Mouse (Mus musculus): ENCODE data around the gene Gatad2a. TPM values are rescaled to one million over a fixed set of nuclear protein-coding genes. Genes with fewer than 3 reads are reported as not detected.

Gene Gatad2a
- polyA plus RNA-seq (2014; fragmentation: Nextera tagmentation; extraction: Ambion mirVana): 81.7 and 88.6 TPM in 2 replicates

DNA sequence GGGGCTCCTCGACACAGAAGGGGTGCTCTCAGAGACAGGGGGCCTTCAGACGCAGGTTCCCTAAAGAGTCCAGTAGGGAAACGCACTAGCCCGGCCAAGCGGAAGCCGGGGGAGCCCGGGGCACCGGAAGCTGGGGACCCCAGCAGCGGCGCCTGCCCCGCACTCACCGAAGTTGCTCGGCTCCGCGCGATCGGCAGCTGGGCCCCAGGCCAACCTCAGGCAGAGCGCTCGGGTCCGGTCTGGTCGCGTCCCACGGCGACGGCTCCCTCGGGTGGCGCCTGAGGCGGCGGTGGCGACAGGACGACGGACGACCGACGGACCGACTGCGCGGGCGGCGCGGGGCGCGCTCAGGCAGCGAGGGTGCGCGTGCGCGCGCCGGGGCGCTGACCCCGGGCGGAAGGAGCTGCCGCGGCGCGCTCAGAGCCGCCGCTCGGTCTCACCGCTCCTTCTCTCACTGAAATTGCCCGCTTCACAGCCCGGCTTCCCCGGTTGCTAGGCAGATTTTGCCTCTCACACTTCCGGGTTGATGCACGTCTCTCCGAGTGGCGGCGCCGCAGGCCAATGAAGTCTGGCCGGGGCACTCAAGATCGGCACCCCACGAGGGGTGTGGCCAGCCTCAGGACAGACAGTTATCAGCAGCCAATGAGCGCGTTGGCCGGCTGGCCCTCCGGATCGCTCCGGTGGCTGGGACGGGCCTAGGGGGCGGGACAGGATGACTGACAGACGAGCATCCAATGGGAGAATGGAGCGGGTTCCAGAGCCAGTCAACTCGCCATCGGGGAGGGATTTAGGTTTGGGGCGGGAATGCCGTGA lies at the start of gene Gatad2a:
TSS of gene Gatad2a (minus strand) at position 609 of the 813 bp plus-strand sequence.
- H3K27me3 ChIP-seq (ENCODE audit: control insufficient read depth, insufficient read depth, low read length): no peaks in the 10 kb centered on the region
- no peaks in the 10 kb centered on the region for H3K36me3 ChIP-seq (ENCODE audit: control insufficient read depth, insufficient read depth, low read length)
- H3K4me3 ChIP-seq (ENCODE audit: low read depth, low read length): peak within 1 kb of the TSS; percentile 89
- H3K9me3 ChIP-seq (ENCODE audit: control insufficient read depth, low read length): no peaks in the 10 kb centered on the region
- ATAC-seq (replicated peaks; ENCODE audit: low FRiP score): peak; percentile 100
- peak; percentile 100 for DNase-seq (ENCODE audit: low spot score)
- peak within 1 kb of the TSS; percentile 89 for H3K27ac ChIP-seq (ENCODE audit: low read depth, low read length)
- peak within 1 kb of the TSS; percentile 78 for H3K9ac ChIP-seq (ENCODE audit: low read length)
- H3K4me2 ChIP-seq (ENCODE audit: low read depth, low read length, severe bottlenecking): peak within 1 kb of the TSS; percentile 85
- under 1% methylated on average over 83 of the region's 87 CpGs for WGBS
- H3K4me1 ChIP-seq (replicated peaks; ENCODE audit: control insufficient read depth, insufficient read depth, low read length): peaks cover 4% of the 10 kb centered on the region; the same call in 1 of the 2 replicates

GRCm38 (mm10) chr8:70043996-70044395 lies 47.8 kb upstream of the Gatad2a start:
- no peaks in the 10 kb centered on the region for H3K27me3 ChIP-seq (ENCODE audit: control insufficient read depth, insufficient read depth, low read length)
- no peaks in the 10 kb centered on the region for H3K36me3 ChIP-seq (ENCODE audit: control insufficient read depth, insufficient read depth, low read length)
- H3K9me3 ChIP-seq (ENCODE audit: control insufficient read depth, low read length): no peaks in the 10 kb centered on the region
- no peak overlapping the region; the same call in 1 of the 2 replicates for H3K4me2 ChIP-seq (ENCODE audit: low read depth, low read length, severe bottlenecking)
- no peak for ATAC-seq (replicated peaks; ENCODE audit: low FRiP score)
- no peak overlapping the region for H3K4me3 ChIP-seq (ENCODE audit: low read depth, low read length)
- WGBS: 88% methylated on average over 5 of the region's 5 CpGs
- no peak for DNase-seq (ENCODE audit: low spot score)
- no peak overlapping the region for H3K9ac ChIP-seq (ENCODE audit: low read length)
- H3K4me1 ChIP-seq (replicated peaks; ENCODE audit: control insufficient read depth, insufficient read depth, low read length): peaks cover 8% of the 10 kb centered on the region; the same call in 1 of the 2 replicates
- H3K27ac ChIP-seq (ENCODE audit: low read depth, low read length): no peak overlapping the region

GRCm38 (mm10) chr8:70042583-70043455 lies 46.6 kb upstream of the Gatad2a start, which contains the start of the genes Mau2 and Sugp1:
Gene Mau2, minus strand, starts transcription at chr8:70042734.
Gene Sugp1, plus strand, starts transcription at chr8:70042813.
- peak; percentile 97 for DNase-seq (ENCODE audit: low spot score)
- H3K27me3 ChIP-seq (ENCODE audit: control insufficient read depth, insufficient read depth, low read length): no peaks in the 10 kb centered on the region
- peak; percentile 96 for ATAC-seq (replicated peaks; ENCODE audit: low FRiP score)
- H3K9me3 ChIP-seq (ENCODE audit: control insufficient read depth, low read length): no peaks in the 10 kb centered on the region
- under 1% methylated on average over 65 of the region's 65 CpGs for WGBS
- H3K4me2 ChIP-seq (ENCODE audit: low read depth, low read length, severe bottlenecking): peak within 1 kb of the TSS; percentile 91
- H3K27ac ChIP-seq (ENCODE audit: low read depth, low read length): no peak within 1 kb of the TSS
- H3K36me3 ChIP-seq (ENCODE audit: control insufficient read depth, insufficient read depth, low read length): no peaks in the 10 kb centered on the region
- H3K4me1 ChIP-seq (replicated peaks; ENCODE audit: control insufficient read depth, insufficient read depth, low read length): peaks cover 8% of the 10 kb centered on the region; the same call in 1 of the 2 replicates
- H3K4me3 ChIP-seq (ENCODE audit: low read depth, low read length): peak within 1 kb of the TSS; percentile 95
- H3K9ac ChIP-seq (ENCODE audit: low read length): peak within 1 kb of the TSS; percentile 80

DNA sequence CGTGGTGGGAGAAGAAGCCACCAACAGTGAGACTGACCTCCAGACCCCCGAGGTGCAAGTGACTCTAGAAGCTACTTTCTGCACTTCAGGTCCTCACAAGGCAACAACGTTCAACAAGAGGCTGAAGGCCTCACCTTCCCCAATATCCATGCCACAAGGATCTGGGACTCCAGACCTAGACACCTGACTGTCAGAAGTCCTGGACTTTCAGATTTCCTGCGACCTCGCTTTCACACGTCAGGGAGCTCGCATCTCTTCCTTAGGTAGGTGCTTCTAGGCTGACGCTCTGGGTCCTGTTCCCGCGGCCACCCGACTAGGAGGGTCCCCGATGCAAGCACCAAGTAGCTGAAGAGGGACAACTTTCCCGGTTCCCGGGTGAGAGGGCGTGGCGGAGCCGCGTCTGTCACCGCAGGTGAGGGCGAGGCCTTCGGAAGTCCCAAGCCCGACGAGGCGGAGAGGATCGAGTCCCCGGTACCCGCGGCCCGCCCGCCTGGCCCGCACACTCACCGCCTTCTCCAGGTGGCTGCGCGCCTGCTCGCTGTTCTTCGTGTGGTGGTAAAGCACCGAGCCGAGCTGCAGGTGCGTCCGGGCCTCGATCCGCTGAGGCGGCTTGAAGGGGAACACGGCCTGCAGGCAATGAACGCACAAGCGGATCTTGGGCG lies 45.8 kb upstream of the Gatad2a start:
- peak overlapping the region; percentile 95 for H3K4me3 ChIP-seq (ENCODE audit: low read depth, low read length)
- DNase-seq (ENCODE audit: low spot score) (no peak), ATAC-seq (replicated peaks; ENCODE audit: low FRiP score) (peak; percentile 27)
- no peaks in the 10 kb centered on the region for H3K36me3 ChIP-seq (ENCODE audit: control insufficient read depth, insufficient read depth, low read length)
- no peaks in the 10 kb centered on the region for H3K9me3 ChIP-seq (ENCODE audit: control insufficient read depth, low read length)
- WGBS: 2% methylated on average over 47 of the region's 47 CpGs
- H3K9ac ChIP-seq (ENCODE audit: low read length): peak overlapping the region; percentile 80
- peak overlapping the region; percentile 91 for H3K4me2 ChIP-seq (ENCODE audit: low read depth, low read length, severe bottlenecking)
- no peak overlapping the region for H3K27ac ChIP-seq (ENCODE audit: low read depth, low read length)
- peaks cover 8% of the 10 kb centered on the region; the same call in 1 of the 2 replicates for H3K4me1 ChIP-seq (replicated peaks; ENCODE audit: control insufficient read depth, insufficient read depth, low read length)
- no peaks in the 10 kb centered on the region for H3K27me3 ChIP-seq (ENCODE audit: control insufficient read depth, insufficient read depth, low read length)

- Histone ChIP-seq H3K27me3 (ENCODE audit: control insufficient read depth, insufficient read depth, low read length) (no peaks in the 10 kb centered on the region), H3K9me3 (ENCODE audit: control insufficient read depth, low read length) (no peaks in the 10 kb centered on the region), H3K4me2 (ENCODE audit: low read depth, low read length, severe bottlenecking) (no peak overlapping the region), H3K9ac (ENCODE audit: low read length) (no peak overlapping the region), H3K36me3 (ENCODE audit: control insufficient read depth, insufficient read depth, low read length) (no peaks in the 10 kb centered on the region), H3K4me1 (replicated peaks; ENCODE audit: control insufficient read depth, insufficient read depth, low read length) (peaks cover 8% of the 10 kb centered on the region; the same call in 1 of the 2 replicates), H3K27ac (ENCODE audit: low read depth, low read length) (no peak overlapping the region), H3K4me3 (ENCODE audit: low read depth, low read length) (no peak overlapping the region)
- 87% methylated on average over 1 of the region's 1 CpGs for WGBS
- ATAC-seq (replicated peaks; ENCODE audit: low FRiP score) (no peak), DNase-seq (ENCODE audit: low spot score) (no peak)
These were observed 41.8 kb upstream of the Gatad2a start for GRCm38 (mm10) chr8:70037994-70038393.

GRCm38 (mm10) chr8:70030255-70030654 lies 34.1 kb upstream of the Gatad2a start:
- WGBS: 92% methylated on average over 1 of the region's 1 CpGs

DNA sequence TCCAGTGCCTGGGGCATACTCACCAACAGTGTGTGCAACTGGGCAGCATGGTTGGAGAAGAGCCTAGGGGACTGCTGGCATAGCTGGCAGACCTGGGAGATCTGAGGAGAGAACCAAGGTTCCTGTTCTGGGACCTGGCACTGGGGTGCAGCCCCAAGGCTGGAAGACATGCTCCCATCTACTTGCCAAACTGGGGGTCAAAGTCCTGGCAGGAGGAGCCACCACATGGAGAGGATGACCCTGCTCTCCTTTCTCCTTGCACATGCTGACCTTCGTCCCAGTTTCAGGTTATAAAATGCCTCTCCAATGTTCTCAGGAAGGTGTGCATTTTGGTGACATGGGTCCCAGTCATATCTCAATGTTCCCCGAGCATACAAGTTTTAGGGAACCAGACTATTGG lies 30.0 kb upstream of the Gatad2a start:
- Histone ChIP-seq H3K36me3 (ENCODE audit: control insufficient read depth, insufficient read depth, low read length) (peaks cover 29% of the 10 kb centered on the region), H3K4me2 (ENCODE audit: low read depth, low read length, severe bottlenecking) (no peak overlapping the region), H3K27me3 (ENCODE audit: control insufficient read depth, insufficient read depth, low read length) (no peaks in the 10 kb centered on the region), H3K4me3 (ENCODE audit: low read depth, low read length) (no peak overlapping the region), H3K4me1 (replicated peaks; ENCODE audit: control insufficient read depth, insufficient read depth, low read length) (no peaks in the 10 kb centered on the region), H3K9ac (ENCODE audit: low read length) (no peak overlapping the region), H3K9me3 (ENCODE audit: control insufficient read depth, low read length) (no peaks in the 10 kb centered on the region), H3K27ac (ENCODE audit: low read depth, low read length) (no peak overlapping the region)
- DNase-seq (ENCODE audit: low spot score): no peak
- WGBS: 95% methylated on average over 2 of the region's 2 CpGs
- ATAC-seq (replicated peaks; ENCODE audit: low FRiP score): no peak

More at GRCm38 (mm10) chr8:70030255-70030654, 34.1 kb upstream of the Gatad2a start:
- H3K9me3 ChIP-seq (ENCODE audit: control insufficient read depth, low read length): no peaks in the 10 kb centered on the region
- no peaks in the 10 kb centered on the region for H3K27me3 ChIP-seq (ENCODE audit: control insufficient read depth, insufficient read depth, low read length)
- no peak overlapping the region for H3K27ac ChIP-seq (ENCODE audit: low read depth, low read length)
- H3K4me1 ChIP-seq (replicated peaks; ENCODE audit: control insufficient read depth, insufficient read depth, low read length): no peaks in the 10 kb centered on the region
- no peak overlapping the region for H3K9ac ChIP-seq (ENCODE audit: low read length)
- DNase-seq (ENCODE audit: low spot score) (no peak), ATAC-seq (replicated peaks; ENCODE audit: low FRiP score) (no peak)
- peaks cover 17% of the 10 kb centered on the region; the same call in 1 of the 2 replicates for H3K36me3 ChIP-seq (ENCODE audit: control insufficient read depth, insufficient read depth, low read length)
- no peak overlapping the region for H3K4me2 ChIP-seq (ENCODE audit: low read depth, low read length, severe bottlenecking)
- no peak overlapping the region for H3K4me3 ChIP-seq (ENCODE audit: low read depth, low read length)

GRCm38 (mm10) chr8:70023596-70023995 lies 27.4 kb upstream of the Gatad2a start:
- Histone ChIP-seq H3K4me1 (replicated peaks; ENCODE audit: control insufficient read depth, insufficient read depth, low read length) (no peaks in the 10 kb centered on the region), H3K27me3 (ENCODE audit: control insufficient read depth, insufficient read depth, low read length) (no peaks in the 10 kb centered on the region), H3K36me3 (ENCODE audit: control insufficient read depth, insufficient read depth, low read length) (peaks cover 31% of the 10 kb centered on the region), H3K9ac (ENCODE audit: low read length) (no peak overlapping the region), H3K9me3 (ENCODE audit: control insufficient read depth, low read length) (no peaks in the 10 kb centered on the region), H3K4me2 (ENCODE audit: low read depth, low read length, severe bottlenecking) (no peak overlapping the region), H3K4me3 (ENCODE audit: low read depth, low read length) (no peak overlapping the region), H3K27ac (ENCODE audit: low read depth, low read length) (no peak overlapping the region)
- ATAC-seq (replicated peaks; ENCODE audit: low FRiP score): 0 out of 2 replicates have a peak, but pooled peaks have one; percentile 21
- no peak for DNase-seq (ENCODE audit: low spot score)
- WGBS: 59% methylated on average over 8 of the region's 8 CpGs

Data from forebrain, embryonic 11.5 days (tissue).